Mouse (Mus musculus): ENCODE measurements around the gene Antxrl. TPM values are rescaled to one million over a fixed set of nuclear protein-coding genes. Genes with fewer than 3 reads are reported as not detected.
A peak's percentile ranks its signal among the peaks of the same experiment; 100 is the strongest.

Antxrl gene
- polyA plus RNA-seq, 1 experiment from 2014 or later = not detected

GRCm38 (mm10) chr14:34041241-34041640 is 11.3 kb upstream of the Antxrl start:
- Histone ChIP-seq H3K9me3 (ENCODE audit: control insufficient read depth) (no peaks in the 10 kb centered on the region), H3K4me1 (replicated peaks; ENCODE audit: control insufficient read depth, insufficient read depth, low read length) (no peaks in the 10 kb centered on the region), H3K36me3 (ENCODE audit: control insufficient read depth, insufficient read depth) (no peaks in the 10 kb centered on the region), H3K27me3 (replicated peaks; ENCODE audit: control insufficient read depth, insufficient read depth, low read length) (no peaks in the 10 kb centered on the region), H3K9ac (ENCODE audit: low read depth, low read length) (no peak overlapping the region), H3K4me3 (ENCODE audit: low read depth, low read length) (no peak overlapping the region), H3K27ac (ENCODE audit: low read depth, low read length) (no peak overlapping the region), H3K4me2 (replicated peaks; ENCODE audit: low read depth) (no peak overlapping the region)
- no peak for TF ChIP-seq CTCF (IDR thresholded peaks at IDR 0.05; ENCODE audit: low read depth)
- ATAC-seq = no peak
- WGBS = 83% methylated on average over 4 of the region's 4 CpGs

GRCm38 (mm10) chr14:34043341-34043740 is 9.2 kb upstream of the Antxrl start:
- no peak for TF ChIP-seq CTCF (IDR thresholded peaks at IDR 0.05; ENCODE audit: low read depth)
- Histone ChIP-seq H3K36me3 (ENCODE audit: control insufficient read depth, insufficient read depth) (no peaks in the 10 kb centered on the region), H3K27ac (ENCODE audit: low read depth, low read length) (no peak overlapping the region), H3K4me1 (replicated peaks; ENCODE audit: control insufficient read depth, insufficient read depth, low read length) (no peaks in the 10 kb centered on the region), H3K4me2 (replicated peaks; ENCODE audit: low read depth) (no peak overlapping the region), H3K27me3 (replicated peaks; ENCODE audit: control insufficient read depth, insufficient read depth, low read length) (no peaks in the 10 kb centered on the region), H3K9me3 (ENCODE audit: control insufficient read depth) (no peaks in the 10 kb centered on the region), H3K4me3 (ENCODE audit: low read depth, low read length) (no peak overlapping the region), H3K9ac (ENCODE audit: low read depth, low read length) (no peak overlapping the region)
- no peak for ATAC-seq
- 50% methylated on average over 3 of the region's 3 CpGs for WGBS

DNA sequence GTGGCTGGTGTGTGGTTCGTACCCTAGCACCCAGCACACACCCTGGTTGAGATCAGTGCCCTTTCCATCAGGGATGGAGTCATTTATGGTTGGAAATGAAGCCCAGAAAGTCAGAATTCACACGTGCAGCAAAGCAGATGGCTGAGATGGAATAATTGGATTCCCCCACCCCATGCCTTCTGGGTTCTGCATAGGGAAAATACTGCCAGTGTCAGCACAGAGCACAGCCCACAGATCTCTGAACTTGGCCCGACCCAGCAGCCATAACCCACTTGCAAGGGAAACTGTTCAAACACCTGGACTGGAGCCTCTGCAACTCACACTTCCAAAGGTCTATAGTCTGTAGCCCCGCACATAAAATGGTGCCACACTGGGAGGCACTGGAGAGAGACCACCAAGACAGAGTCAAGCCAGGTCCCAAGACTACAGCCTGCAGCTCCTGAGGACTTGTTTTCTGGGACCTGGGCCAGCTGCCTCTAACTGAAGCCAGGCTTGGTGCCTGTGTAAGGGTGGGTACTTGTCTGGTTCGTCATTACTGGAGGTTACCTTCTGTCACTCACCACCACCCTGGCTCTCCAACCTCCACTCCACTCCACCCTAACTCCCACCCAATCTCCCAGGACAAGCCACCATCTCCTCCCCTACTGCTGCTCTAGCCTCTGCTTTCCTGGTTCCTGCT is 2.3 kb upstream of the Antxrl start:
- no peaks in the 10 kb centered on the region for H3K27me3 ChIP-seq (replicated peaks; ENCODE audit: control insufficient read depth, insufficient read depth, low read length)
- no peak overlapping the region for H3K4me2 ChIP-seq (replicated peaks; ENCODE audit: low read depth)
- no peaks in the 10 kb centered on the region for H3K36me3 ChIP-seq (ENCODE audit: control insufficient read depth, insufficient read depth)
- ATAC-seq = no peak
- no peak overlapping the region for H3K27ac ChIP-seq (ENCODE audit: low read depth, low read length)
- H3K4me3 ChIP-seq (ENCODE audit: low read depth, low read length) = no peak overlapping the region
- no peaks in the 10 kb centered on the region for H3K4me1 ChIP-seq (replicated peaks; ENCODE audit: control insufficient read depth, insufficient read depth, low read length)
- no peaks in the 10 kb centered on the region for H3K9me3 ChIP-seq (ENCODE audit: control insufficient read depth)
- no peak overlapping the region for H3K9ac ChIP-seq (ENCODE audit: low read depth, low read length)
- TF ChIP-seq CTCF (IDR thresholded peaks at IDR 0.05; ENCODE audit: low read depth) = no peak
- WGBS = 68% methylated on average over 5 of the region's 5 CpGs

DNA sequence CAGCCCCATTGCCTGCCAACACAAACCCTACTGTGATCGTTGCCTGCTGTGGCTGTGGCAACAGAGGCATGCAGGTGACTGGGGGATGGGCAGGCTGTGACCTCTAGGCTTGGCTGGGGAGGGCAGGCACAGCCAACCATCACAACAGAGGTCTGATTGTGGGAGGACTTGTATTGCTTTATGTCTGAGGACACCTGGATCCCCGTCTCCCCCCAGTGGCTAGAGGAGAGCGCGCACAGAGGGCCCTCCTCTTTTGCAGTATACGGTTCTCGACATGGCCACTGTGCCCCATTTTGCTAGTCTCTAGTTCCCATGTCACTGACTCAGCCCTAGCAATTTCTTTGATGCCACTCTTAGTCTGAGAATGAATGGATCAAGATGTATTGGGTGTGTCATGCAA is 19.2 kb downstream of the Antxrl start:
- H3K4me3 ChIP-seq (ENCODE audit: low read depth, low read length) = no peak overlapping the region
- H3K4me1 ChIP-seq (replicated peaks; ENCODE audit: control insufficient read depth, insufficient read depth, low read length) = no peaks in the 10 kb centered on the region
- H3K9ac ChIP-seq (ENCODE audit: low read depth, low read length) = no peak overlapping the region
- H3K36me3 ChIP-seq (ENCODE audit: control insufficient read depth, insufficient read depth) = no peaks in the 10 kb centered on the region
- no peaks in the 10 kb centered on the region for H3K27me3 ChIP-seq (replicated peaks; ENCODE audit: control insufficient read depth, insufficient read depth, low read length)
- no peak overlapping the region for H3K4me2 ChIP-seq (replicated peaks; ENCODE audit: low read depth)
- no peaks in the 10 kb centered on the region for H3K9me3 ChIP-seq (ENCODE audit: control insufficient read depth)
- 65% methylated on average over 6 of the region's 6 CpGs for WGBS
- ATAC-seq = no peak
- 0 out of 2 replicates have a peak, but pooled peaks have one; percentile 16 for TF ChIP-seq CTCF (IDR thresholded peaks at IDR 0.05; ENCODE audit: low read depth)
- H3K27ac ChIP-seq (ENCODE audit: low read depth, low read length) = no peak overlapping the region

DNA sequence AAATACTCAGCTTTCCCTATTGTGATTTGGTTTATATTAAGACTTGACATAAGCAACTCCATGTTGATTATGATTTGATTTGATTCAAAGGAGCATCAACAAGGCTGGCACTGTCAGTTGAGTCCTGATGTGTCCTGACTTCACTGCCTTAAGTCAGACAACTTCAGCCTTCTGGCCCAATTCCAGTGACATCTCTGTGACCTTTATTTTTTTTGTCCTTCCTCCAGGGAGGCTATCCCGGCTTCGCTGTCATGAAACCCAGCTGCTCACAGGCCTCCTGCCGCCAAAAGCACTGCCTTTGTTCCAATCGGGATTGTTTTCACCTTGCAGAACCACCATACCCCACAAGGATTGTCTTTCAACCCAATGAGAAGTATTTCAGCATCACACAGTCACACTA is 22.8 kb downstream of the Antxrl start:
- 44% methylated on average over 4 of the region's 4 CpGs for WGBS
- Histone ChIP-seq H3K9ac (ENCODE audit: low read depth, low read length) (no peak overlapping the region), H3K9me3 (ENCODE audit: control insufficient read depth) (no peaks in the 10 kb centered on the region), H3K4me1 (replicated peaks; ENCODE audit: control insufficient read depth, insufficient read depth, low read length) (no peaks in the 10 kb centered on the region), H3K27ac (ENCODE audit: low read depth, low read length) (no peak overlapping the region), H3K4me3 (ENCODE audit: low read depth, low read length) (no peak overlapping the region), H3K27me3 (replicated peaks; ENCODE audit: control insufficient read depth, insufficient read depth, low read length) (no peaks in the 10 kb centered on the region), H3K4me2 (replicated peaks; ENCODE audit: low read depth) (no peak overlapping the region), H3K36me3 (ENCODE audit: control insufficient read depth, insufficient read depth) (no peaks in the 10 kb centered on the region)
- no peak for ATAC-seq
- no peak for TF ChIP-seq CTCF (IDR thresholded peaks at IDR 0.05; ENCODE audit: low read depth)

- 0 out of 2 replicates have a peak, but pooled peaks have one; percentile 6 for TF ChIP-seq CTCF (IDR thresholded peaks at IDR 0.05; ENCODE audit: low read depth)
- ATAC-seq = no peak
- WGBS = 74% methylated on average over 5 of the region's 5 CpGs
These were observed 24.7 kb downstream of the Antxrl start for GRCm38 (mm10) chr14:34077222-34077621.

More at GRCm38 (mm10) chr14:34077222-34077621, 24.7 kb downstream of the Antxrl start:
- H3K4me2 ChIP-seq (replicated peaks; ENCODE audit: low read depth) = no peak overlapping the region
- H3K9me3 ChIP-seq (ENCODE audit: control insufficient read depth) = no peaks in the 10 kb centered on the region
- H3K27ac ChIP-seq (ENCODE audit: low read depth, low read length) = no peak overlapping the region
- H3K4me1 ChIP-seq (replicated peaks; ENCODE audit: control insufficient read depth, insufficient read depth, low read length) = no peaks in the 10 kb centered on the region
- H3K36me3 ChIP-seq (ENCODE audit: control insufficient read depth, insufficient read depth) = no peaks in the 10 kb centered on the region
- H3K27me3 ChIP-seq (replicated peaks; ENCODE audit: control insufficient read depth, insufficient read depth, low read length) = no peaks in the 10 kb centered on the region
- no peak overlapping the region for H3K9ac ChIP-seq (ENCODE audit: low read depth, low read length)
- H3K4me3 ChIP-seq (ENCODE audit: low read depth, low read length) = no peak overlapping the region
